Mouse (Mus musculus): Measurements from ENCODE around the gene Eps8.

DNA sequence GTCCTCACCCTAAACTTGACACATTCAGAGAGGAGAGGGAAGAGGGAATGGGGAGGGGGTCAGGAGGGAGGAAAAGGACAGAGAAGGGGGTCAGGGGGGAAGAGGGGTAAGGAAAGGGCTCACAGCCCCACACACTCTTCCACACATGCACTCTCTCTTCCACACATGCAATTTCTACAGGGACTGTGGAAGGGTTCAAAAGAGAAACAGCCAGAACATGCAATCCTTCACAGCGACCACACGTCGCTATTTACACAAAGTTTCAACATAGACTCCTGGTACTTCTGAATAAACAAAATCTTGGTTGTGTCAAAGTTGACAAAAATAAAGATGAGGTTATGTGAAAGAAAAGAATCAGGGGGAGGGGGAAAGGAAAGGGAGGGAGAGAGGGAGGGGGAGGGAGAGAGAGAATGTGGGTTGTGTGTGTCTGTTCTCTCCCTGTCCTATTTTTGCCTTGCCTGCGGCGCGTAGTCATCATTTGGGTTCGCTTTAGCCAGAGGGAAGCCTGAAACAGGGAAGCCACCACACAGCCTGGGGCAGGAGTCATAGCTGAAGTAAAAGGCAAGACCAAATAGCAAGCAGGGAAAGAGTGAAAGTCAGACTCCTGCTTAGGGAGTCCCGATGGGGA, 157.4 kb downstream of the Eps8 start:
- no peak for TF ChIP-seq POLR2A (IDR thresholded peaks at IDR 0.05; ENCODE audit: borderline replicate concordance, extremely low read depth, low read depth, low read length)
- TF ChIP-seq CTCF (IDR thresholded peaks at IDR 0.05; ENCODE audit: insufficient read depth, low read length), result no peak

Measured in lung, adult 2 months (tissue).